Mouse (Mus musculus): Measurements from ENCODE around the gene Nhp2.

DNA sequence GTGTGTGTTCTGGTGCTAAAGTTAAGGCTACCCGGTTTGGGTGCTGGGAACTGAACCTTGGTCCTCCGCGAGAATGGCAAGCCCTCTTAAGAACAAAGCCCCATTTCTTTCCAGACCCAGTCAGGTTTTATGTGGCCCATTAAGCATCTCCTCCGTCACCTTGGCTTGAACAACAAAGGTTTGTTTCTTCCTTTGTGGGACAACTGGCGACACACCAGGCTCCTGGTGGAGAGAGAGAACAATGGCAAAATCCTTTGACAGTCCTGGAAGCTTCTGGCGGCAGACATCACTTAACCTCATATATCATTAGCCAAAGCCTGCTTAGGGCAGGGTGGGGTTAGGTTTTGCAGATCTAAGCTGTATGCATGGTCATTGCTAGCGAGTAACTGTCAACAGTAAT, 43.1 kb downstream of the Nhp2 start:
- TF ChIP-seq CTCF (IDR thresholded peaks at IDR 0.05; ENCODE audit: low read depth), result no peak
- no peak for TF ChIP-seq EP300 (IDR thresholded peaks at IDR 0.05; ENCODE audit: low read depth)

All from liver, embryonic 14.5 days (tissue).